8 mouse cellular contexts compared by ENCODE assay signal in genomic region chrX:161907595-161908592, GRCm38 (mm10).
A peak's percentile ranks its signal among the peaks of the same experiment; 100 is the strongest.
DNase-seq lines count a peak whose midpoint lies in the region; ATAC-seq and TF ChIP-seq lines count a peak whose summit lies in the region.
"Had no signal": no experiment of that assay in that cellular context is flagged by ENCODE, and none has a peak within 500 bp of the region (broad histone marks: within the 10 kb centered on the region; RNA-seq: fewer than 3 reads in every experiment).

No protein-coding gene starts in this region.

- intact Hi-C loops in left cerebral cortex, adult 2 months (cut with DNase I): no loop called here
- intact Hi-C loops in left cerebral cortex, postnatal 14 days (cut with DNase I): no loop called here

- peaks cover 98% of the 10 kb centered on the region for H3K27me3 ChIP-seq in forebrain, embryonic 10.5 days (ENCODE audit: poor library complexity, severe bottlenecking)
- peaks cover 39% of the 10 kb centered on the region for H3K27me3 ChIP-seq in intestine, postnatal 0 days (replicated peaks; ENCODE audit: control insufficient read depth, insufficient read depth, low read length)
- H3K27me3 ChIP-seq in neural tube, embryonic 11.5 days (ENCODE audit: control insufficient read depth, insufficient read depth, low read length): peaks cover 26% of the 10 kb centered on the region

- no peak overlapping the region for H3K9ac ChIP-seq in intestine, postnatal 0 days (ENCODE audit: low read depth, low read length)
- H3K9ac ChIP-seq in neural tube, embryonic 11.5 days (ENCODE audit: low read length): peak overlapping the region; percentile 26; the same call in 1 of the 2 replicates

- WGBS in forebrain, embryonic 10.5 days: 26% methylated on average over 53 of the region's 53 CpGs
- 32% methylated on average over 50 of the region's 53 CpGs for WGBS in intestine, postnatal 0 days
- WGBS in neural tube, embryonic 11.5 days: 25% methylated on average over 34 of the region's 53 CpGs

- no peak overlapping the region for H3K27ac ChIP-seq in left cerebral cortex, adult 2 months
- no peak overlapping the region for H3K27ac ChIP-seq in forebrain, embryonic 10.5 days
- no peak overlapping the region for H3K27ac ChIP-seq in intestine, postnatal 0 days (ENCODE audit: low read depth, low read length)
- H3K27ac ChIP-seq in neural tube, embryonic 11.5 days (ENCODE audit: low read depth, low read length): no peak overlapping the region
- H3K27ac ChIP-seq: macrophage had no signal

- ATAC-seq in intestine, postnatal 0 days: no peak
- peak; percentile 43; the same call in 1 of the 2 replicates for ATAC-seq in neural tube, embryonic 11.5 days (ENCODE audit: insufficient read depth, low FRiP score, low TSS enrichment)

- no peaks in the 10 kb centered on the region for H3K9me3 ChIP-seq in forebrain, embryonic 10.5 days
- no peaks in the 10 kb centered on the region for H3K9me3 ChIP-seq in intestine, postnatal 0 days (ENCODE audit: control insufficient read depth)
- H3K9me3 ChIP-seq in neural tube, embryonic 11.5 days (ENCODE audit: control insufficient read depth, low read length): no peaks in the 10 kb centered on the region

- peak overlapping the region; percentile 69 for H3K4me2 ChIP-seq in intestine, postnatal 0 days (replicated peaks; ENCODE audit: low read depth)
- H3K4me2 ChIP-seq in neural tube, embryonic 11.5 days (ENCODE audit: low read depth): peak overlapping the region; percentile 81

- no peak for TF ChIP-seq CTCF in left cerebral cortex, adult 2 months (IDR thresholded peaks at IDR 0.05)
- TF ChIP-seq CTCF in intestine, postnatal 0 days (IDR thresholded peaks at IDR 0.05; ENCODE audit: low read depth): no peak

- peak; percentile 11 to 14 for DNase-seq in left cerebral cortex, adult 2 months (ENCODE audit: extremely low spot score in 1 of 2, low spot score in 2 of 2)
- DNase-seq in left cerebral cortex, postnatal 14 days (ENCODE audit: low spot score in 2 of 2): no peak
- peak; percentile 23 for DNase-seq in forebrain, embryonic 10.5 days (ENCODE audit: extremely low spot score, low spot score)
- DNase-seq in neural tube, embryonic 11.5 days (ENCODE audit: low spot score): peak; percentile 26
- no peak for DNase-seq in urinary bladder, postnatal 36 days (ENCODE audit: low spot score in 2 of 2)
- no peak for DNase-seq in ovary, postnatal 36 days (ENCODE audit: low spot score)

- peak overlapping the region; percentile 46 for H3K4me3 ChIP-seq in left cerebral cortex, adult 2 months
- peak overlapping the region; percentile 56 for H3K4me3 ChIP-seq in forebrain, embryonic 10.5 days
- H3K4me3 ChIP-seq in intestine, postnatal 0 days (ENCODE audit: low read depth, low read length): peak overlapping the region; percentile 38
- H3K4me3 ChIP-seq in neural tube, embryonic 11.5 days (ENCODE audit: low read depth, low read length): peak overlapping the region; percentile 38

- H3K36me3 ChIP-seq in forebrain, embryonic 10.5 days (replicated peaks): no peaks in the 10 kb centered on the region
- no peaks in the 10 kb centered on the region for H3K36me3 ChIP-seq in intestine, postnatal 0 days (ENCODE audit: control insufficient read depth, insufficient read depth)
- no peaks in the 10 kb centered on the region for H3K36me3 ChIP-seq in neural tube, embryonic 11.5 days (ENCODE audit: control insufficient read depth, insufficient read depth, low read length)

- H3K4me1 ChIP-seq in forebrain, embryonic 10.5 days: peaks cover 28% of the 10 kb centered on the region
- no peaks in the 10 kb centered on the region for H3K4me1 ChIP-seq in intestine, postnatal 0 days (replicated peaks; ENCODE audit: control insufficient read depth, insufficient read depth, low read length)
- H3K4me1 ChIP-seq in neural tube, embryonic 11.5 days (ENCODE audit: control insufficient read depth, insufficient read depth, low read length): no peaks in the 10 kb centered on the region

Comparison
In these comparisons a context has a peak if more than half of its experiments do, and no peak if none do; other contexts are left out.
1. DNase-seq: peak in left cerebral cortex, adult 2 months (2 of 2), forebrain, embryonic 10.5 days (single experiment) and neural tube, embryonic 11.5 days (single experiment); none in left cerebral cortex, postnatal 14 days (0 of 2), urinary bladder, postnatal 36 days (0 of 2) and ovary, postnatal 36 days (single experiment).
2. Peak in every context shown above with its lines, with median percentiles within 50 percentile points of each other: H3K4me3 ChIP-seq.